Mouse (Mus musculus): ENCODE measurements around the gene 1700012B09Rik. TPM values are rescaled to one million over a fixed set of nuclear protein-coding genes. Genes with fewer than 3 reads are reported as not detected.

Gene 1700012B09Rik
- total RNA-seq (2021), result not detected
- polyA plus RNA-seq (2012; rRNA removed), result not detected in 2 replicates
- long read RNA-seq, result 0 reads

GRCm38 (mm10) chr9:14770803-14771471 is at the start of gene 1700012B09Rik:
TSS of gene 1700012B09Rik (minus strand) at chr9:14771030.
- peak; percentile 11 for DNase-seq

DNA sequence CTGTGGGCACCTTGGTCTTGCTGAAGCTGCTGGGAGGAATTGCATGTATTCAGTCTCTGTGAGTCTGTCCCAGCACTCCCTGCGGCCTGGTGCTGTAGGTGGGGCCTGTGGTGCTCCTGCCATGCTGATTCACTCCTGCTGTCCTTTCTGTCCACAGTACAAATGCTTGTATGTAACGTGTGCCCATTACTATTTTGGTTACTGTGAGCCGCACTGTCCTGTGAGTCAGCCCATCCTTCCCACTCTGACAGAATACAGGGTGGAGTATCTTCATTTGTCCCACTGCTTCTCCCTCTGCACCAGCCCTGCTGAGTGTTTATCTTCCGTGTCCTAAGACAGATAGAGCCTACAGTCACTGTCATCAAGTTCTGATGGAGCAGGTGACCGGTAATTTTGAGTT is 39.3 kb upstream of the 1700012B09Rik start:
- no peak for DNase-seq

DNA sequence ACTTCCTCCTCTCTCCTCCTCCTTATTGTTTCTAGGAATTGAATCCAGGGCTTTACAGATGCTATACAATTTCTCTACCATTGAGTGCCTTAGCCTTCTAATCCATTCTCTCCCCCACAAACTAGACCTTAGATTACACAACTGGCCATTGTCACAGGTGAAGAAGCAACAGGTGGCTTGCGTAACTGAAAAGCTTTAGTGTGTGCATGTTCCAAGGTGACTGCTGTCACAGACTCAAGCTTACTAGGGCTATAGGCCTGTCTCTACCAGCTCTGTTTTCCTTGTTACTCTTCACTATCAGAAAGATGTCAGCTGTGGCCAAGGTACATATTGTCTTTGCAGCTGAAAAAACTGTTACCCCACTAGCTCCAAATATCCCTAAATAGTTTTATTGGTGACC is 36.0 kb upstream of the 1700012B09Rik start:
- no peak for DNase-seq

GRCm38 (mm10) chr9:14805714-14806113 is 34.9 kb upstream of the 1700012B09Rik start:
- peak; percentile 46 for DNase-seq

GRCm38 (mm10) chr9:14787356-14787755 is 16.5 kb upstream of the 1700012B09Rik start:
- DNase-seq, result no peak

GRCm38 (mm10) chr9:14784039-14785002 is 13.5 kb upstream of the 1700012B09Rik start, which contains the start of the genes Mre11a and Ankrd49:
TSS of gene Mre11a (plus strand) at chr9:14784654.
TSS of gene Ankrd49 (minus strand) at chr9:14784856.
- DNase-seq, result peak; percentile 94

DNA sequence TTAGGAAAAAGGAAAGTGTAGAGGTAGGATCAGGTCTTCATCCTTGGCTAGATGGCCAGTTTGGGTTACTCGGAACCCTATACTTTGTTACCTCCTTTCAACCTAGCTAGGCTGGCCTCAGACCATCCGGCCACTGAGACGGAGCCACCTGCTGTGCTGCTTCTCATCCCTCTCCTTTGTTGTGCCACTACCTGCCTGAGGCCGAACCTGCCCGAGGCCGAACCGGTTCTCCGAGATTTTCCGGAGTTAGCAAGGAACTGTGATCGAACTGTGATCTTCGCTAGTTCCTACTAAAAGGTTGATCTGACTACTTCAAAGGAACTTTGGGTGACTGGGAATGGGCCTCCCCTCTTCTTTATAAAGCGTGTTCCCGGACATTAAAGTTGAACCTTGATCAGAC is 7.5 kb upstream of the 1700012B09Rik start:
- no peak for DNase-seq

GRCm38 (mm10) chr9:14773813-14774212 is 3.0 kb upstream of the 1700012B09Rik start:
- no peak for DNase-seq

DNA sequence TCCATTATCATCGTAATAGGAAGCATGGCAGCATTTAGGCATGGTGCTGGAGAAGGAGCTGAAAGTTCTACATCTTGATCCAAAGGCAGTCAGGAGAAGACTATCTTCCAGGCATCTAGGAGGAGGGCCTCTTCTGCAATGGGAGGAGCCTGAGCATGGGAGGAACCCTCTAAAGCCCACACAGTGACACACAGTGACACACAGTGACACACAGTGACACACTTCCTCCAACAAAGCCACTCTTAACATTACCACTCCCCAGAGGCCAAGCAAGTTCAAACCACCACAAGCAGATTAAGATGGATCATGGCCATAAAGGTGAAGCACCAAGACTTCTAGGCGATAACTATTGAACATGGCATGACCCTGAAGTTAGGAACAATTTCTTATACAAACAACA is 1.2 kb upstream of the 1700012B09Rik start:
- DNase-seq, result no peak

GRCm38 (mm10) chr9:14769811-14770210 is 1.0 kb downstream of the 1700012B09Rik start:
- DNase-seq, result no peak

GRCm38 (mm10) chr9:14764765-14765164 is 6.1 kb downstream of the 1700012B09Rik start:
- peak; percentile 31 for DNase-seq

- DNase-seq, result no peak
Observed at GRCm38 (mm10) chr9:14759261-14759660, 11.6 kb downstream of the 1700012B09Rik start.

DNA sequence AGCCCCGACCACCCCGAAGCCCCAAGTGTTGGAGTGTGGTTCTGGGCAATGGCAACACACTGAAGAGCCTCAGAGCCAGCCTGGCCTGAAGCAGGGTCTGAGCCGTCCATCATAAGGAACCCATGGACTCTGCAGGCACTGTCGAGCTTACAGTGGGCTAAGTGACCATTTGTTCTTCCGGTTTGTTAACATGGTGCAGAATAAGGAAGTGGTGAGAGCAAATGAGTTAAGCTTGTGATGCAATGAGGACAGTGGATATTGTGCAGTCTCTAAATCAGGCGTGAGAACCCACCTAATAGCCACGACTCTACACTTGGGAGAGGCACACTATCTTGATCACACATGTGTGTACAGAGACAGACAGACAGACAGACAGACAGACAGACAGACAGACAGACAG is 12.2 kb downstream of the 1700012B09Rik start:
- DNase-seq, result no peak

GRCm38 (mm10) chr9:14754469-14754868 is 16.4 kb downstream of the 1700012B09Rik start:
- DNase-seq, result no peak

GRCm38 (mm10) chr9:14753947-14754346 is 16.9 kb downstream of the 1700012B09Rik start:
- DNase-seq, result no peak

DNA sequence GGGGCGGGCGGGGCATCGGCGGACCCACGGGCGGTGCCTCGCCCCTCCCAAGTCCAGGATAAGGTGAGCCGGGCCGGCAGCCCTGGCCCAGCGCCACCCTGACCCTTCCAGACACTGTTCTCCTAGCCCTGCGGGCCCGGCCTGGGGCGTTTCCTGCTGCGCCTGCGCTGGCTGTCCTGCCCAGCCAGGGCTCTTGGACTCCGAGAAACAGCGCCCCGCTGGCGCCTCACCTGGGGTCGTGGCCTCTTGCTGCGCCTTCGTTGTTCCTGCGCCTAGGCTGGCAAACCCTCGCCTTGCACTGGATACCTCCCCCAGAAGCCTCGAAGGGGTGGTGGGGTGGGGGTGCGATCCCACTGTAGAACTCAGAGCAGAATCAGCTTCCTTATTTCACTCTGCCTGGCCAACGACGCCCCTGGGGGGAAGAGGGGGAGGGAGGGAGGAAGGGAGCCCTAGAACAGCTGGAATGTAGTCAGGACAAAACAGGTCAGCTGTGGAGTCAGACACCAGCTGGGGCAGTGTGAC is 18.8 kb downstream of the 1700012B09Rik start, which contains the start of gene Fut4:
Gene Fut4, minus strand, starts transcription at position 393 of the 522 bp plus-strand sequence.
- peak; percentile 74 for DNase-seq

GRCm38 (mm10) chr9:14751503-14752000 is 19.3 kb downstream of the 1700012B09Rik start:
- DNase-seq, result peak; percentile 38

- DNase-seq, result peak; percentile 24
Observed at GRCm38 (mm10) chr9:14750901-14751502, 19.8 kb downstream of the 1700012B09Rik start.

- DNase-seq, result no peak
Observed at GRCm38 (mm10) chr9:14740151-14740924, 30.5 kb downstream of the 1700012B09Rik start, which contains the start of gene Piwil4. TSS of gene Piwil4 (minus strand) at chr9:14740733.

DNA sequence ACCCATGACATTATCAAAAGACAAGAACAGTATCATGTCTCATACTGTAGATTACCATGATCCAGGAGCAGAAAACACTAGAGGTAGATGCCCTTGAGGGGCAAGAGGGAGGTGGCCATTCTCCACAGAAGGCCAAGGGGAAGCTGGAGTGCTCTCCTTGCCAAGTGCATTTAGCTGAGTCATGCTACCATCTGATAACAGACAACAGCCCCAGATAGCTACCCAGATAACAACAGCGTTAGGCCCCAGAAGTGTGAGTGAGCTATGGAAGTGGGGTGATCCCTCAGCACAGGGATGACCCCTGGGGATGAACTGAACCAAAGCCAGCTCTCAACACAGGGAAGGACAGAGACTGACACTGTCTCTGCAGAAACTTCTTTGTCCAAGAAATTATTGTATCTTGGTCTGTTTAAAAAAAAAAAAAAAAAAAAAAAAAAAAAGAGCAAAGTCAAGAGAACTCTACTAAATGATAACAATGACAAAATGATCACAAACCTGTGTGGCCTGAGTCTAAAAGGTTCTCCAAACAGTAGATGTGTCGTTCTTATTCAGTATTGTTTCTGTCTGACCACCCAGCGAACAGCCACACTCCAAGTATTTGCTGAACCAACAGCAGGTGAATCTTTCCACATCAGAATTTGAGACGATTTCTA is 31.2 kb downstream of the 1700012B09Rik start:
- DNase-seq, result peak; percentile 44

All from adrenal gland, adult 2 months (tissue).